Mouse (Mus musculus) skeletal muscle tissue, adult 2 months (tissue): ENCODE measurements around the gene Lmln.
"Not testable (repeated sequence)": the region's sequence is repeated elsewhere in the genome, so short reads cannot be mapped to it uniquely, and the experiment has no call there.

ENCODE experiments used
- DNase-seq: peaks from one replicate; pipeline ENCODE4 v3.0.0-alpha.2; 2012; ENCODE audit warnings: low read depth, low spot score

Lmln gene

DNA sequence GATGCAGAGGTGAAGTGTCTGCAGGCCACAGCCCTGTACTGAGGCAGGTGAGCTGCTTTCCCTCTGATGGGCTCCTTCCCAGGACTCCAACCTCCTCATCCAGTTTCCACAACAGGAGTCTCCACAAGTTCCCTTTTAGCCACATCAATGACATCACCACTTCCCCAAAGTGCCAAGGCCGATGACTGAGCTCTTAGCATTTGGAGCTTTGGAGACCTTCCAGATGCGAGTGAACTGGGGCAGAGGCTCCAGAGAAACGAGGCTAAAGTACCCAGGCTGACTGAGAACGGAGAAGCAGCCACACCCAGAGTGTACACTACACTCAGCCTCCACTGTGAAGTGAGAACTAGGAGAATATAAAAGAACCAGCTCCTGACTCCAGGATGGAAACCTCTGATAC, 68.4 kb downstream of the Lmln start:
- DNase-seq = peak; percentile 85

DNA sequence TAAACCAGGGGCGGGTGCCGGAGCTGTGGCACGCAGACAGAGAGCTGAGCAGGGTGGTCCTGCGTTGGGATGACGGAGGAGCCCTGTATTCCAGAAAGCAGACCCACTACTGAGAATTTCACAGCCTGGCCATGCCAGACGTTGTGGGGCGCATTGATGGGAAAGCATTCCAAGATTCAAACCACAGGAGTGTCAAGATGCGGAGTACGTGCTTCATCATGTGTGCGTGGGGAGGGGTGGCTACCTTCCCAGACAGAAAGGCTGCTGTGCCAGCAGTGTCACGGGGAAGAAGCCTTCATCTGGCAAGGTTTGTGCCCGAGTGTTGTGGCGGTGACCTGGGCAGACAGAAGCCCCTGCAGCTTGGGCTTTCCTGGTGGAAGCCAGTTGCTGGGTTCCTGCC, 70.9 kb downstream of the Lmln start:
- no peak for DNase-seq

DNA sequence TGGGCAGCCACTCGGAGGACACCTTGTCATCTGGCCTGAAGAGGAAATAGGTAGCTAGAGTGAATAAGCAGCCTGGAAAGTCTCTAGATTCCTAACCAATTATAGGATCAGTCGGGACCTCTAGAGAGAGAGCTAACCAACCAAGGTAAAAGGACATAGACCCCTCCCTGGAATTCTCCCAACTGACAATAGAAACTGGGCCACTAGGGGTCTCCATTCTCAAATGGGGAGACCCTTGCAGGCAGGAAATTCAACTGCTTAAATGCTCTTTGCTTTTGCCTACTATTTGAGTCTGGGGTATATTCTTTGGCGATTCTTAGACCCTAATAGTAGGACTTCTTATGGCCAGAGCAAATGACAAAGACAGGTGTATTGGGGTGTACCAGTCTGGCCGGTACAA, 72.8 kb downstream of the Lmln start:
- DNase-seq = no peak

DNA sequence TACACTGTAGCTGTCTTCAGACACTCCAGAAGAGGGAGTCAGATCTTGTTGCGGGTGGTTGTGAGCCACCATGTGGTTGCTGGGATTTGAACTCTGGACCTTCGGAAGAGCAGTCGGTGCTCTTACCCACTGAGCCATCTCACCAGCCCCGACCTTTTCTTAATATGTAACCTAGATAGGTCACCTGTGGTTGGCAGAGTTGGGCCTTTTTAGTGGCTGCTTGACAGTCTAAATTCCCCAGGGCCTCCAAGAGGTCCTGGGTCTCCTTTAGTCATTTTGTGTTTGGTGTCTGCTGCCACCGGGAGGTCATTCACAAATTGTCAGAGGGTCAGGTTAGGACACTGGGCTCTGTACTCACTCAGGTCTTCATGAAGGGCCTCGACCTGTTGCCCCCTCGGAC, 76.7 kb downstream of the Lmln start:
- not testable (repeated sequence) for DNase-seq

DNA sequence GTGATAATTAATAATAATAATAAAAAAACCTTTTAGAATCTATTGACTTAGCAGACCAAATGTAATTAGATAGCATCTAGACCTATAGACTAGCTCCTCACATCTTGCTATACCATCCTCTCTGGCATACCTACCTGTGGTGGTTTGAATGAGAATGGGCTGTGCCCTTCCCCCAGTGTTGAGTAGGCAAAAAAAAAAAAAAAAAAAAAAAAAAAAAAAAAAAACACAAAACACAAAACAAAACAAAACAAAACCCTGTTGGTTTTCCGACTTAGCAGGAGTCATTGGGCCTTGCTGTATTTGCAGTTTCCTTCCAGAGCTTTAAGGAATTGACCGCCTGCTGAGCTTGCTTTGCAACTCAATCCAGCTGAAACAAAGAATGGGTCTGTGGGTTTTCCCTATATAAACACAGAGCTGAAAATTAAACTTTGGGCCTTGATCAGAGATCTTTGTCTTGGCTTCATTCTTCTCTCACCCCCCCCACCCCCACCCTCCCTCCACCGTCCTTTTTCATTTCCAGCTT, 79.5 kb downstream of the Lmln start:
- DNase-seq = no peak

DNA sequence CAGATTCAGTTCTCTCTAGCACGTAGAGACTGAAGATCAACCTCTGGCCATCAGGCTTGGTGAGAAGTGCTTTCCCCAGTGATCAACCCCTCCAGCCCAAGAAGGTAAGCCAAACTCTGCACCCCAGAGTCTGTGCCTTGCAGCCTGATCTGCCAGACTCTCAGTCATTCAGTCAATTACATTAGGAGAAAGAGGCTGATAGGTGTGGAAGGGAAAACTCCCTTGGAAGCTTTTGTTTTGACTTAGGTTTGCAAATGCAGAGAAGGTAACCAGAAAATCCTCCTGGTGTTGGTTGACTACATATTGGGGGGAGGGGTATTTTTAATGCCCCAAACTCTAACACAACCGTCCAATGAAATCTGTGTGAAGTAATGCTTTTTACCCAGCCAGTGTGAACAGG, 81.1 kb downstream of the Lmln start:
- no peak for DNase-seq

DNA sequence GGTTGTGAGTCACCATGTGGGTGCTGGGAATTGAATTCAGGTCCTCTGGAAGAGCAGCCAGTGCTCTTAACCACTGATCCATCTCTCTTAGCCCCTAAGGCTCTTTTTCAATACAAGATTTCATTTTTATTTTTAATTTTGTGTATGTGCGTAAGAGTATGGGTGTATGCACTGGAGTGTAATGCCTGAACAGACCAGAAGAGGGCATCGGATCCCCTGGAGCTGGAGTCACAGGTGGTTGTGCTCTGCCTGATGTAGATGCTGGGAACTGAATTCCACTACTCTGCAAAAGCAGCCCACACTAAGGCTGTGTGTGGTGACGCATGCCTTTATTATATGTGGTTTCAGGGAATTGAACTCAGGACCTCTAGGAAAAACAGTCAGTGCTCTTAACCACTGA, 83.9 kb downstream of the Lmln start:
- no peak for DNase-seq

DNA sequence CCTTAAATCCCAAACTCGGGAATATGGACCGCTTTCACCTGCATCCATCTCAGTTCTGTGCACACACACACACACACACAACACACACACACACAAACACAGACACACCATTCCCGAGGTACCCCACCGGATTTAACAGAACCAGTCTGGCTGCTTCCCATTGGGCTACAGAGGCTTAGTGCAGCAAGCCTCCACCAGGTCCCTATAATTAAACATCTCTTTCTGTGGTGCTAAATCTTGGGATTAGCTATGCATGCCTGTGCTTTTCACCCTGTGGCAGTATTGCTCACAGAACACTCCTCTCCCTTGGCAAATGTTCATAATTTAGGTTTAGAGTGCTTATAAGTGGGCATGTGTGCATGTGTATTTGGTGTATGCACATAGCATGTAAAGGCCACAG, 85.8 kb downstream of the Lmln start:
- no peak for DNase-seq

DNA sequence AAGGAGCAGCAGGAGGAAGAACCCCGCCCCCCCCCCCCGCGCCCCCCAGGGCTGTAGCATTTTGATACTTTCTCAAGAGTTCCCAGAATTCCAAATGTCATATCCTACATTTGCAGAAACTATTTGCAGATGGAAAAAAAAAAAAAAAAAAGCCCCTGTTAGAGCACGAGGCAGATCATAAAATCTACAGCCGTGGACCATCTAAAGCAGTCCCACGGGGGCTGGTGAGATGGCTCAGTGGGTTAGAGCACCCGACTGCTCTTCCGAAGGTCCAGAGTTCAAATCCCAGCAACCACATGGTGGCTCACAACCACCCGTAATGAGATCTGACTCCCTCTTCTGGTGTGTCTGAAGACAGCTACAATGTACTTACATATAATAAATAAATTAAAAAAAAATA, 88.6 kb downstream of the Lmln start:
- not testable (repeated sequence) for DNase-seq

DNA sequence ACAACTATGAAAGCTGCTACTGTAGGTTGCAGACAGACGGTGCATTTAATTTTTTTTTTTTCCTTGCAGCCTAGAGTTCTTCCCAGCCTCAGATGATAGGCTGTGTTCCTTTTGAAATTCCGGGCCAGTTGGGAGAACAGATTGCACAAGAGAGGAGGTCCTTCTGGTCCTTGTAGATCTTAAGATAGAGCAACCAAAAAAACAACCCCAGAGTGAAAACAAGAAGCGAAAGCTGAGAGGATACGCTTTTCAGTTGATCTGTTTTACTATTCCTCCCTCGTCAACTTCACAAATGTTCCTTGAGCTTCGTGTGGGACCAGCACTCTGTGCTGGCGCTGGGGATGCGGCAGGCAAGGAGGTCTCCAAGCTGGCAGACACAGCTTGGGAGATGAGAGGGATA, 89.2 kb downstream of the Lmln start:
- DNase-seq = no peak

DNA sequence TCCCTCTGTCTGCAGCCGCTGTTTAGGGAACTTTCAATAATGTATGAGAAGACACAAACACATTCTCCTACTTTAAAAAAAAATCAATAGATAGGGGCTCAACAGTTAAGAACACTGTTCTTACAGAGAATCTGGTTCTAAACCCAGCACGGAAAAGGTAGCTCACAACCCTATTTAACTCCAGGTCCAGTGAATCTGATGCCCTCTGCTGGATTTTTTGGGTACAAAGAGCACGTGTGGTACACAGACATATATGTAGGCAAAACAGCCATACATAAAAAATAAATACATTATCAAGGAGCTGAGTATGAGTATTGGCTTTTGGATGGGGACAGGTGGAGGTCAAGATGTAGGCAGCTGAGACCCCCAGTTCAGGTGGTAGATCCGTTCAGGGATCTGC, 92.7 kb downstream of the Lmln start:
- peak; percentile 24 for DNase-seq

DNA sequence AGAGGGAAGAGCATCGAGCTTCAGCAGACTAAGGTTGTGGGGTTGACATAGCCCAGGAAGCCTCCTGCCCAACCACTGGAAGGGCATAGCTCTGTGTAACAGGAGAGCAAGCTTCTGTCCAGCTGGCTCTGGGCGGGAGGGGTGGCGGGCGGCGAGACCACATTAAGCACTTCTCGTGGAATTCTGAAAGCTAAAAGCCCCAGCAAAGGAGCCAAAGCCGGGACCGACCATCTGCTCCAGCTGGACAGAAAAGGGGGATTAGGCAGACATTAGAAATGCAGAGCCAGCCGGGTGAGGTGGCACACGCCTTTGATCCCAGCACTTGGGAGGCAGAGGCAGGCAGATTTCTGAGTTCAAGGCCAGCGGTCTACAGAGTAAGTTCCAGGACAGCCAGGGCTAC, 95.7 kb downstream of the Lmln start:
- no peak for DNase-seq

DNA sequence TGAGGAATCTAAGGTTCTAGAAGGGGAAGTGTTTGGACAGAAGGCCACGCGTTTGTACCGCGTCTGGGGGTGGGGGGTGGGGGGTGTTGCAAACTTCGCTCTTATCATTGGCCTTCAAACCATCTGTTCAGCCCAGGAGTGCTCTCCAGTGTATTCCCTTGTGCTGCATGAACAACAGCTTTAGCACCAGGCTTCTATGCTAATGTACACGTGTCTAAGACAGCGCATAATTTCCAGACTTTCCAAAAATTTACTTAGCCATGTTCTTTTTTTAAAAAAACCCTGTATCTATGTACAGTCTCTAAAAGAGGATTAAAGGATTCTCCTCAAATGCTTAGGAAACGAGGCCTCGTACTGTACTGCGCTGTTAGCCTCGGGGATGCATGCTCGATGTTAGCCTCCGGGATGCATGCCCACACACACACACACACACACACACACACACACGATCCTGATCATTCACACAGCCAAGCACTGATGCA, 96.3 kb downstream of the Lmln start:
- no peak for DNase-seq

DNA sequence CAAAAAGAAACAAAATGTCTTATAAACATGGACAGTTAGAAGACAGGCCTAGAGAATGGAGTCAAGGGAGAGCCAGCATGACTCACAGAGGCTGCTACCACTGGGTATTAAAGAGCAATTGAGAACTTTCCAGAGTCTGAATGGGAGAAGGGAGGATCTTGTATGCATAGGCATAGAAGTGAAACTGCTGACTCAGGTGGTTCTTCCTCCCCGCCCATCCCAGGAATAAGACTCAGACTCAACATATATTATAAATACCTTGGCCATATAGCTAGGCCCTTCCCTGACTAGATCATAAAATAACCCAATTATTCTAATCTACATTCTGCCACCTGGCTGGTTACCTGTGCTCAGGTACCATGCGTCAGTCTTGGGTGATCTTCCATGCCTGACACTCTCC, 97.0 kb downstream of the Lmln start:
- no peak for DNase-seq

DNA sequence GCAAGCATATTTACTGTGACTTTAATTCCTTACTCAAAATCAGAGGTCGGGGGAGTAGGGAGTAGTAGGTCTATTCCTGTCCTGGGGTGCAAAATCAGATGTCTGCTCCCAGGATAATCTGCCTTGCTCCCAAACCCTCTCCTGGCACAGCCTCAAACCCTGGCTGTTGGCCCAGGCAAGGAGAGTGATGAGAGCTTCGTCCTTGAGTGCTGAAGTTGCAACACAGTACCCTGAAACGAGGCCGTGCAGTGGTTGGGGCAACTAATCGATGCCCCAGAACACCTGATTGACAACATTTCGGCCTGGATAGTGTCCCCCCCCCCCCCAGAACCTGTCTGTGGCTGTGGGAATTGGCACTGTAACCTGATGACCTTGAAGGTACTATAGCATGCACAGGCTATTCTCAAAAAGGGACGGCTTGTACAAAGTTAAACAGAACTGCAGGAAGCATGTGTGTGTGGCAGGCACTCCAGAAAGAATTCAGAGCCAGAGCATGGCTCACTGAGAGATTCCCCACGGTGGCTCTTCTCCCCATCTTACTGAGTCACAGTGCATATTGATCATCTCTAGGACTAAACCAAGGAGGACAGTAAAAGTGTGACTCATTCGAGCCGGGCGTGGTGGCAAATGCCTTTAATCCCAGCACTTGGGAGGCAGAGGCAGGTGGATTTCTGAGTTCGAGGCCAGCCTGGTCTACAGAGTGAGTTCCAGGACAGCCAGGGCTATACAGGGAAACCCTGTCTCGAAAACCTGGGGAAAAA, 101.2 kb downstream of the Lmln start:
- no peak for DNase-seq

DNA sequence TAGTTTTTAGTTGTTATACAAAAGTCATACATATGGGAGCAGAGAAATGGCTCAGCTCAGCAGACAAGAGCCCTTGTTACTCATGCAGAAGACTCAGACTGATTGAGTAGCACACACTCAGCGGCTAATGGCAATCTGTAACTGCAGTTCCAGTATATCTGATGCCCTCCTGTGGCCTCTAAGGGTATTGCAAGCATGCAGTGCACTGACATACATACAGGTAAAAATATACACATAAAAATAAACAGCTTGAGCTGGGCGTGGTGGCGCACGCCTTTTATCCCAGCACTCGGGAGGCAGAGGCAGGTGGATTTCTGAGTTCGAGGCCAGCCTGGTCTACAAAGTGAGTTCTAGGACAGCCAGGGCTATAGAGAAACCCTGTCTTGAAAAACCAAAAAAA, 104.0 kb downstream of the Lmln start:
- not testable (repeated sequence) for DNase-seq

DNA sequence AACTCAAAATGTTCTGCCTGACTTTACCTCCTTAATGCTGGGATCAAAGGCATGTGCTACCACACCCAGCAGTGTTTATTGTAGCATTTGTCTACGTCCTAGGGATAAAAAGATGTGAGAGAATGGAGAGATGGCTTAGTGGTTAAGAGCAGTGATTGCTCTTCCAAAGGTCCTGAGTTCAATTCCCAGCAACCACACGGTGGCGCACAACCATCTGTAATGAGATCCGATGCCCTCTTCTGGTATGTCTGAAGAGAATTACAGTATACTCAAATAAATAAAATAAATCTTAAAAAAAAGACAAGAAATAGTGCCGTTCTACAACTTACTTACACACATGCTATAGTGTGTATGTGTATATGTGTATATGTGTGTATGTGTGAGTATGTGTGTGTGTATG, 105.2 kb downstream of the Lmln start:
- no peak for DNase-seq

DNA sequence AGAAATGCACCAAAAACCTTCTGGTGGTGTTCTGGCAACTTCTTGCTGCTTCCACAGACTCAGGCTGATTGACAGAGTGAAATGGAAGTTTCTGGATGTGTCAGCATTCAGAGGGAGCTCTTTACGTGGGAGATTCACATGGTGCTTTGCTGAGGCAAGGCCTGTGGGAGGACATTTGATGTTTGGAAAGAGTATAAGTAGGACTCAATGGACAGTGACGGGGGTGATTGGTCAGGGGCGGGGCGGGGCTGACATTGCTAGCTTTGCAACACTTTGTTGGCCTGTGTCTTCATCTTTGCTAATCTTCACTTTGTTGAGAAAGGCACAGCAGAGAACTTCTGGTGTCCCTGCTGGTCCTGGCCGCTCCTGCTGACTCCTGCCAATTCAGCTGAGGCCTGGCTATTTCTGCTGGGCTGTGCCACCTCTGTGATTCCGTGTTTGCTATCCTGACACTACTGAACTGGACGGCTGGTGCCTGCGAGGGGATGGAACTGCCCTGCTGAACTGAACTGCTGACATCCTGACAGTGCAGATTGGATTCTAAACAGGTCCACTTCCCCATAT, 107.2 kb downstream of the Lmln start:
- DNase-seq = no peak

DNA sequence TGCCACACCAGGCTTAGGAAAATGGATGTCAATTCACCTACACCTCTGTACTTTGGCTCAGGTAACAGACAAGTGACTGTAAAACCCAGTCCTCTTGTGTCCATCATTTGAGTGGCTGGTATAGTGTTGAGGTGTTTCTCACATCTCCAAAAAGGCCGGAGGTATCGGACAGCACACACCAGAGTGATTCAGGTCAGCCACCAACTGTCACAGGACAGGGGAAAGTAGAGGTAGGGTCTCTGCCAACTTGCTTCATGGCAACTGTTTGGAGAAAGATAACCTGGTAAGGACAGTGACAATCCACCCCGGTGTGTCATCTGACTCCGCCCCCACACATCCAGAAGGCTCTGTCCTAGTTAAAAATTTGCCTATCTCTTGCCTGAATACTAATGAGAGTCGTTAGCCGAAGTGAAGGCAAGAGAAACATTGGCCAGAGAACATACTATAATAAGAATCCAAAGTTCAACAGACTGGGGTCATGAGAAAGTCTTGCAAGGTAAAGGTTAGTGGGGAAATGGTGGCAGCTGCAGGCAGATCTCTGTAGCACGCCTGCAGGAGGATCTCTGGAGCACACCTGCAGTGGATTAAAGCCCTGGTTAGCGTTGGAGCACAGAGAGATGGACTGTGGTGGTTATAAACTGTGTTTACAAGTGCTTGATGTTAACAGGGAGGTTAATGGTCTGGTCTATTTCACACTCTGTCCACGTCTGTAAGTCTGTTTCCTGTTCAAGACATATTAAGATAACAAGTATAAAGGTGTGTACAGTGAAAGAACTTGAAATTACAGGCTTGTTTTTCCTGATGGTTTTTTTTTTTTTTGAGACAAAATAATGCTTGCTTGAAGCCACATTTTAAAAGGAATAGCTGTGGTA, 108.6 kb downstream of the Lmln start:
- DNase-seq = no peak

DNA sequence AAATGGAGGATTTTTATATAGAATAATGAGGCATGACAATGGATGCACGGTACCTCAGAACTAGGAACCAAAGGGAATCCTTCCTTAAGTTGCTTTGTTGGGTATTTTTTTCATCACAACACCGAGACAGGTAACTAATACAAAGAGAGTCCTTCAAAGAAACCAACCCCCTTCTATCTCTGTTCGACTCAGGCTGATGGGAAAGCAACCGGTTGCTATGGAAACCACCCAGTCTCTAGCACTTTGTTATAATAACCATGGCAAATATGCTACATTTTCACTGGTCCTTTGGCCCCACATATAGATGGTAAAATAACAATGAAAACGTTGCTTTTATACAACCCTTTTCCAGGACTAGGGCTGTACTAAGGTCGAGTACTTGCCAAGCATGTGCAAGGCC, 109.5 kb downstream of the Lmln start:
- DNase-seq = no peak

DNA sequence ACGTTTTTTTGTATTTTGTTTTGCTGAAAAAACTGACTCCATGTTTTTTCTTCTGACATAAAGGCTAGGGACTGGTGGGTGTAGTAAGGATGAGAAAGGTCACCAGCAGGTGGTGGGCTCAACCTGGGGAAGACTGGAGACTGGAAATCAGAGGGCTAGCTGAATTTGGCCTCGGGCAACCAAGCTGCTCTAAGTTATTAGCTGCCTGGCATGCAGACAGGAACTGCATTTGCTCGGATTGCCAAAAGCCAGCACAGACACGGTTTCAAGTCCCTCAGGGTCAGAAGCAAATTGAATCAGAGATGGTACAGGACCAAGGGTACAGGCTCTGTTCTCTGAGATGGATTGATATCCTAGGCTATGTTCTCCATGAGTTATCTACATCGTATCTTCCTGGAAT, 110.8 kb downstream of the Lmln start:
- DNase-seq = no peak

DNA sequence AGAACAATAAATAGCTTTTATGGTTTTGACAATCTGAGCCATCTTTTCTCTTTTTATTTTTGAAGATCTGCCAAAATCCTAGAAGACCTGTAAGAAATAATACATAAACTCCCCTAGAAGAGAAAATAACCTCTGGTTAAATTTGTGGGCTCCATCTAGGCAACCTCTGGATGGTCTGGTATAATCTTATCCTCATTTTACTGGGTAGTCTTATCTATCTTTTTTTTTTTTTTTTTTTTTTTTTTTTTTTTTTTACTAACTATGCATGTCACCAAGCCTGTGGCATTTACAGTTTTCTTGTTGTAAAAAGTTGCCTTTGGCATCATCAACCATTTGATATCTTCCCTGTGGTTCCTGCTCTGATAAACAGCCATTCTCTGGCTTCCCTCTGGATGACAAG, 112.4 kb downstream of the Lmln start:
- DNase-seq = no peak
